Mouse (Mus musculus) limb, embryonic 14.5 days (tissue): ENCODE measurements at regions not wholly inside any gene's neighbourhood (a gene's known extent, or its start where the extent isn't known, plus 50 kb on each side); places are given as distances from the start of the nearest gene placed in this dataset.
A peak's percentile ranks its signal among the peaks of the same experiment; 100 is the strongest.

ENCODE experiments used
- ATAC-seq: fragments of 200-750 bp; cut with Nextera tagmentation; 2 replicates; pipeline ENCODE4 v1.8.0; 2017; ENCODE audit warnings: low read depth, moderate number of reproducible peaks, moderate TSS enrichment; ENCODE audit not compliant: low FRiP score
- DNase-seq: peaks from one replicate; pipeline ENCODE4 v3.0.0-alpha.2; 2015; ENCODE audit warnings: low spot score
- H3K27ac ChIP-seq: fragments of 300-500 bp; sonication (generic); replicated peaks from 2 replicates; pipeline ENCODE4 v1.5.1; 2014; ENCODE audit warnings: low read depth, mild to moderate bottlenecking, low read length, moderate library complexity, mixed read lengths
- H3K27me3 ChIP-seq: fragments of 300-500 bp; sonication (generic); 2 replicates; pipeline ENCODE4 v1.6.1; 2014; ENCODE audit warnings: low read length, mixed read lengths; ENCODE audit not compliant: control insufficient read depth, insufficient read depth
- H3K36me3 ChIP-seq: fragments of 300-500 bp; sonication (generic); 2 replicates; pipeline ENCODE4 v1.6.1; 2014; ENCODE audit warnings: mild to moderate bottlenecking, low read length, moderate library complexity, mixed read lengths; ENCODE audit not compliant: control insufficient read depth, insufficient read depth
- H3K4me1 ChIP-seq: fragments of 300-500 bp; sonication (generic); 2 replicates; pipeline ENCODE4 v1.6.1; 2014; ENCODE audit warnings: antibody characterized with exemption, low read length, mixed read lengths; ENCODE audit not compliant: control insufficient read depth, insufficient read depth
- H3K4me2 ChIP-seq: fragments of 300-500 bp; sonication (generic); replicated peaks from 2 replicates; pipeline ENCODE4 v1.6.1; 2014; ENCODE audit warnings: low read depth, mild to moderate bottlenecking, low read length, moderate library complexity; ENCODE audit not compliant: severe bottlenecking
- H3K4me3 ChIP-seq: fragments of 300-500 bp; sonication (generic); replicated peaks from 2 replicates; pipeline ENCODE4 v1.5.1; 2014; ENCODE audit warnings: low read length
- H3K9ac ChIP-seq: fragments of 300-500 bp; sonication (generic); 2 replicates; pipeline ENCODE4 v1.6.1; 2014; ENCODE audit warnings: mild to moderate bottlenecking, low read depth, low read length, moderate library complexity; ENCODE audit not compliant: severe bottlenecking
- H3K9me3 ChIP-seq: fragments of 300-500 bp; sonication (generic); 2 replicates; pipeline ENCODE4 v1.6.1; 2016; ENCODE audit warnings: low read length; ENCODE audit not compliant: control insufficient read depth
- POLR2A ChIP-seq: fragments of 200-500 bp; IDR thresholded peaks from 2 replicates; pipeline ENCODE4 v1.8.0; 2012; ENCODE audit warnings: inconsistent platforms, mild to moderate bottlenecking, moderate library complexity, borderline replicate concordance; ENCODE audit not compliant: insufficient read depth, insufficient read length; ENCODE audit errors: extremely low read depth
- WGBS: fragments of 180-500 bp; shearing (Covaris S2); extraction: QIAGEN DNeasy Blood & Tissue Kit; methylation state at CpG from one replicate; pipeline ENCODE4 v1.1.7; 2014; 5-methylcytosine and 5-hydroxymethylcytosine counted together

DNA sequence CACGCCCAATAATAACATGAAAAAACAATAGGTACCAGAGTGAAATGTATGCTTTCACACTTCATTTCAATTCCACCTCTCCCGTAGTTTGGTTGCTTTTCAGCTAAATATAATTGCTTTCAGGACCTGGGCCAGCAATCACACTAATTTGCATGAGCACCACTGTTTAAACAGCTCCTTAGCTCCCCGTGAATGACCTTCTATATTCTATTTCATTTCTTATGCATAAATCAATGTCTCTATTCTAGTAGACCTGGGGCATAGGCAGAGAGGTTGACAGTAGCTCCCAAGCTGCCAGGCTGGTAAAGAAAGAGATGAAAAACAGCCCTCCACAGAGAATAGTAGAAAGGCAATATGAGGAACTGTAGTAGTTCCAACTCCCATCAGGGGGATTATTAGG lies 117.7 kb upstream of the Dlx6 start:
- no peak overlapping the region for H3K4me3 ChIP-seq
- no peaks in the 10 kb centered on the region for H3K4me1 ChIP-seq
- H3K9me3 ChIP-seq: no peaks in the 10 kb centered on the region
- no peak for ATAC-seq
- WGBS: 48% methylated on average over 3 of the region's 3 CpGs
- no peaks in the 10 kb centered on the region for H3K27me3 ChIP-seq
- no peak overlapping the region for H3K9ac ChIP-seq
- no peaks in the 10 kb centered on the region for H3K36me3 ChIP-seq
- no peak overlapping the region for H3K4me2 ChIP-seq
- DNase-seq: no peak
- TF ChIP-seq POLR2A: no peak
- no peak overlapping the region for H3K27ac ChIP-seq

DNA sequence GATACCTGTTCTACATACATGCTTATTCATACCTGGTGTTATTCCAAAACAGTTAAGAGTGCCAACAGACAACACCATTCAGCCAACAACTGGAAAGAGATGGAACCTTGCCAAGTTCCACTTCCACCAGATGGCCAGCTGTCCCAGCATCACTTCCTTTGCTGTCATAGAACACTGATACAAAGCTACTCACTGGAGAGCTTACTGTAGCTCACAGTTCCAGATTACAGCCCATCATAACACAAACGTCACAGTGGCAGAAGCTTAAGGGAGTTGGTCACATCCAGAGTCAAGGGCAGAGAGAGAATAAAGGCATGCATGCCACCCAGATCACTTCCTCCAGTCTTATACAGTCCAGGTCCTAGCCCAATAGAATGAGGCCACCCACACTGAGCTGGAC lies 84.0 kb upstream of the Dlx6 start:
- ATAC-seq (no peak), DNase-seq (no peak)
- WGBS: 61% methylated on average over 1 of the region's 1 CpGs
- Histone ChIP-seq H3K4me3 (no peak overlapping the region), H3K9me3 (no peaks in the 10 kb centered on the region), H3K4me2 (no peak overlapping the region), H3K27me3 (no peaks in the 10 kb centered on the region), H3K36me3 (no peaks in the 10 kb centered on the region), H3K4me1 (no peaks in the 10 kb centered on the region), H3K27ac (no peak overlapping the region), H3K9ac (no peak overlapping the region)
- TF ChIP-seq POLR2A: no peak

DNA sequence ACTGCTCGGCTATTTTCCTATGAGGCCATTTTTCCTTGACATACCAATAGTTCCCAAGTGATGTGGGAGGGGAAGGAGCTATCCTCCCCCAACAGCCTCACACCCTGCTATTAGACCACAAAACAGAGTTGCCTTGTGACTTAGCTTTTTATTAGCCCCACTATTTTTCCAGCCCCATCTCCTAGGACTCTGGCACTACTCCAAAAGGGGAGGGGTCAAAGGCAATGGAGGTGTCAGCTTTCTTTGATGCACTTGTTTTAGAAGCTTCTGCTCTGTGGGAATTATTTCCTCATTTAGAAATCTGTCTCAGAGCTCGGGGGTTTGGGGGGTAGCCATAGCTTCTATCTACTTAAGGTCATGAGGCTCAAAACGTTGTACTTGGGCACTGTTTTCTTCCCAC lies 81.6 kb upstream of the Dlx6 start:
- H3K4me2 ChIP-seq: no peak overlapping the region
- DNase-seq (no peak), ATAC-seq (no peak)
- no peaks in the 10 kb centered on the region for H3K9me3 ChIP-seq
- H3K4me1 ChIP-seq: 0 out of 2 replicates have a peak, but pooled peaks cover 5% of the 10 kb centered on the region
- no peaks in the 10 kb centered on the region for H3K27me3 ChIP-seq
- no peak overlapping the region for H3K9ac ChIP-seq
- 32% methylated on average over 3 of the region's 3 CpGs for WGBS
- no peak overlapping the region for H3K27ac ChIP-seq
- no peak for TF ChIP-seq POLR2A
- no peaks in the 10 kb centered on the region for H3K36me3 ChIP-seq
- no peak overlapping the region for H3K4me3 ChIP-seq

DNA sequence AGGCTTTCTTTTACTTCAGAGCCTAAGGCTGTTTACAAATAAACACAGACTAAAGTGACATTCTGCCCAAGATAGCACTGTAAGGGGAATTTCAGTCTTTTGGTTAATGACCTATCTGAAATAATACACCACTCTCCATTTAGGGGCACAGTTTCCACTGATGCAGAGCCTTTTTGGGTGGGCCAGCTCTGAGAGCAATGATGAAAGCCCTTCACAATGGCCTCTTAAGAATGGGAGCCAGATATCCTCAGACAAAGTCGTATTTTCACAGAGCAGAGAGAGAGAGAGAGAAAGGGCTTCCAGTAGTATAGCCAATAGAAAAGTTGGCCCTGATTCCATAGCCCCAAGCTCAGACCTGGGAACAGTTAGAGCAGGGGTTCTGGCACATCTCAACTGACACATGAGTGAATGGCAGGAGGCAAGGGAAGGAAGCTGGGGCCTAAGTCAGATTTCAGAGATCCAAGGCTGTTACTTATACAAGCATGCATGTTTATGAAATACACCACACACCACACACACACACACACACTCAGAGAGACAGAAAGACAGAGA lies 77.1 kb upstream of the Dlx6 start:
- DNase-seq (peak; percentile 65), ATAC-seq (peak; percentile 73; the same call in 1 of the 2 replicates)
- no peak overlapping the region for H3K4me2 ChIP-seq
- H3K4me1 ChIP-seq: 0 out of 2 replicates have a peak, but pooled peaks cover 5% of the 10 kb centered on the region
- no peaks in the 10 kb centered on the region for H3K36me3 ChIP-seq
- no peak overlapping the region for H3K4me3 ChIP-seq
- no peak overlapping the region for H3K27ac ChIP-seq
- no peak overlapping the region for H3K9ac ChIP-seq
- WGBS: 9% methylated on average over 1 of the region's 1 CpGs
- no peaks in the 10 kb centered on the region for H3K9me3 ChIP-seq
- TF ChIP-seq POLR2A: no peak
- no peaks in the 10 kb centered on the region for H3K27me3 ChIP-seq

DNA sequence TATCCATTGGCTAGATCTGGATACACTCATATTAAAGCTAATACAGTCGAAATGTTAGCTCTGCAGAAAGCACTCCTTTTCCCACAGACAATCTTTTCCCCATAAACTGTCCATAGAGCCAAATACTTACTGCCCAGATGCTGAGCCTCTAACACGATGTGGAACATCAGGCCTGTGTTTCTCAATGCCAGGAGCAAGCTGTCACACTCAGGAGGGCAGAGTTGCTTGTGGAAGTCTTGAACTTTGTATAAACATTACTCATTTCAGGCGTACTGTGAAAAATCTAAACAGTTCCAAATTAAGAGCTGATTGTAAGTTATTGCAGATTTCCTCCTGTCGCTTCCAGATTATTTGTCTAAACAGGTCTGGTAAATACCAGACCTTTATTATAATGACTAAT lies 75.6 kb upstream of the Dlx6 start:
- Histone ChIP-seq H3K36me3 (no peaks in the 10 kb centered on the region), H3K4me3 (no peak overlapping the region), H3K9me3 (no peaks in the 10 kb centered on the region), H3K4me2 (no peak overlapping the region), H3K27me3 (no peaks in the 10 kb centered on the region), H3K27ac (no peak overlapping the region), H3K4me1 (0 out of 2 replicates have a peak, but pooled peaks cover 5% of the 10 kb centered on the region), H3K9ac (no peak overlapping the region)
- no peak for TF ChIP-seq POLR2A
- 43% methylated on average over 4 of the region's 4 CpGs for WGBS
- ATAC-seq (no peak), DNase-seq (no peak)

DNA sequence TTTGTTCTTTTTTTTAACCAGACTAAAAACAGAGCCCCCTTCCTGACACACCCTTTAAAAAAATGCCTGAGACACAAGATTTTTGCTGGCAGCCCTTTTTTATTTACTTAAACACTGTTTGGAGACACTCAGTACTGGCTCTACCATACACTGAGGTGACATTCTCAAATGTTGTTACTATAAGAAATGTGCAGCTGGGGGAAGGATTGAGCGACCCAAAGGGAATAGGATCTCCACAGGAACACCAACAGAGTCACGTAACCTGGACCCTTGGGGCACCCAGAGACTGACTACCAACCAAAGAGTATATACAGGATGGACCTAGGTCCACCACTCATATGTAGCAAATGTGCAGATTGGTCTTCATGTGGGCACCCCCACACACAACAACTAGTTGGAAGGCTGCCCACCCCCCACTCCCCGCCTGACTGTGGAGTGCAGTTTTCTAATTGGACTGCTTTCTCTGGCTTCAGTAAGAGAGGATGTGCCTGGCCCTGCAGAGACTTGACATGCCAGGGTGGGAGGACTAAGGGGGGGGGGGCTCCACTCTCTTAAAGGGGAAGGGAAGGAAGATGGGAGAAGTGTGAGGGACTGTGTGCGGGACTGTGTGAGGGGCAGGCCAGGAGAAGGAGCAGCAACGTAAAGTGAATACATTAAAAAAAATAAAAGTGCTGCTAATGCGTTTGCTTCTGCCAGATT lies 68.7 kb upstream of the Dlx6 start:
- DNase-seq (no peak), ATAC-seq (no peak)
- H3K27me3 ChIP-seq: no peaks in the 10 kb centered on the region
- 43% methylated on average over 6 of the region's 6 CpGs for WGBS
- no peak overlapping the region for H3K4me2 ChIP-seq
- no peak overlapping the region for H3K27ac ChIP-seq
- TF ChIP-seq POLR2A: no peak
- H3K36me3 ChIP-seq: no peaks in the 10 kb centered on the region
- H3K9ac ChIP-seq: no peak overlapping the region
- no peaks in the 10 kb centered on the region for H3K9me3 ChIP-seq
- H3K4me1 ChIP-seq: no peaks in the 10 kb centered on the region
- no peak overlapping the region for H3K4me3 ChIP-seq
